ENCODE assay signal across 7 mouse cellular contexts in genomic region chr1:184731644-184732545, GRCm38 (mm10). TPM values are rescaled to one million over a fixed set of nuclear protein-coding genes. Genes with fewer than 3 reads are reported as not detected.
DNase-seq lines count a peak whose midpoint lies in the region; ATAC-seq and TF ChIP-seq lines count a peak whose summit lies in the region.

No protein-coding gene starts in this region.

- H3K9me3 ChIP-seq in ES-Bruce4 (replicated peaks; ENCODE audit: control insufficient read depth, insufficient read depth, low read length, poor library complexity, severe bottlenecking): no peaks in the 10 kb centered on the region
- H3K9me3 ChIP-seq in forebrain, embryonic 15.5 days: no peaks in the 10 kb centered on the region
- no peaks in the 10 kb centered on the region for H3K9me3 ChIP-seq in hindbrain, embryonic 11.5 days (ENCODE audit: control insufficient read depth, low read length)
- H3K9me3 ChIP-seq in midbrain, embryonic 16.5 days (replicated peaks; ENCODE audit: control insufficient read depth, low read length, poor library complexity, severe bottlenecking): no peaks in the 10 kb centered on the region

- H3K4me2 ChIP-seq in forebrain, embryonic 15.5 days (replicated peaks): peak overlapping the region; percentile 54
- peak overlapping the region; percentile 93 for H3K4me2 ChIP-seq in hindbrain, embryonic 11.5 days (replicated peaks; ENCODE audit: low read depth, low read length)
- peak overlapping the region; percentile 51 for H3K4me2 ChIP-seq in midbrain, embryonic 16.5 days (ENCODE audit: low read length)

- TF ChIP-seq CTCF in ES-Bruce4 (IDR thresholded peaks at IDR 0.05; ENCODE audit: low read depth, low read length): no peak
- no peak for TF ChIP-seq CTCF in thymus, adult 2 months (IDR thresholded peaks at IDR 0.05; ENCODE audit: borderline replicate concordance, control insufficient read depth, extremely low read depth, insufficient read depth, low read length, poor library complexity)

- H3K9ac ChIP-seq in ES-Bruce4 (ENCODE audit: low read depth, poor library complexity, severe bottlenecking): peak overlapping the region; percentile 77
- peak overlapping the region; percentile 32 for H3K9ac ChIP-seq in forebrain, embryonic 15.5 days (replicated peaks)
- peak overlapping the region; percentile 29; the same call in 1 of the 2 replicates for H3K9ac ChIP-seq in hindbrain, embryonic 11.5 days (ENCODE audit: low read depth, low read length)
- H3K9ac ChIP-seq in midbrain, embryonic 16.5 days (ENCODE audit: low read depth, low read length): peak overlapping the region; percentile 40; the same call in 1 of the 2 replicates

- TF ChIP-seq POLR2A in ES-Bruce4 (IDR thresholded peaks at IDR 0.05; ENCODE audit: insufficient read depth, low read length): no peak
- TF ChIP-seq POLR2A in thymus, adult 2 months (IDR thresholded peaks at IDR 0.05; ENCODE audit: control insufficient read depth, extremely low read depth, insufficient read depth, low read length, poor library complexity): no peak

- ATAC-seq in forebrain, embryonic 15.5 days (replicated peaks): peak; percentile 42
- ATAC-seq in hindbrain, embryonic 11.5 days (ENCODE audit: low FRiP score): peak; percentile 52
- ATAC-seq in midbrain, embryonic 16.5 days: peak; percentile 46; the same call in 1 of the 2 replicates

- H3K36me3 ChIP-seq in ES-Bruce4 (ENCODE audit: control insufficient read depth, insufficient read depth, low read length, poor library complexity, severe bottlenecking): no peaks in the 10 kb centered on the region
- H3K36me3 ChIP-seq in forebrain, embryonic 15.5 days: no peaks in the 10 kb centered on the region
- H3K36me3 ChIP-seq in hindbrain, embryonic 11.5 days (ENCODE audit: control insufficient read depth, insufficient read depth, low read length): no peaks in the 10 kb centered on the region
- H3K36me3 ChIP-seq in midbrain, embryonic 16.5 days (ENCODE audit: control insufficient read depth, insufficient read depth, low read length): no peaks in the 10 kb centered on the region
- no peaks in the 10 kb centered on the region for H3K36me3 ChIP-seq in thymus, adult 2 months (ENCODE audit: control insufficient read depth, insufficient read depth, low read length)

- peak overlapping the region; percentile 72 for H3K4me3 ChIP-seq in ES-Bruce4 (ENCODE audit: low read depth, low read length)
- H3K4me3 ChIP-seq in forebrain, embryonic 15.5 days: peak overlapping the region; percentile 36
- H3K4me3 ChIP-seq in hindbrain, embryonic 11.5 days (ENCODE audit: low read depth, low read length): peak overlapping the region; percentile 50
- H3K4me3 ChIP-seq in midbrain, embryonic 16.5 days (ENCODE audit: low read depth, low read length): peak overlapping the region; percentile 35
- H3K4me3 ChIP-seq in thymus, adult 2 months (ENCODE audit: control insufficient read depth, insufficient read depth, low read length): peak overlapping the region; percentile 67

- H3K27me3 ChIP-seq in ES-Bruce4 (ENCODE audit: control insufficient read depth, insufficient read depth, low read length, poor library complexity, severe bottlenecking): peaks cover 49% of the 10 kb centered on the region
- H3K27me3 ChIP-seq in forebrain, embryonic 15.5 days: peaks cover 68% of the 10 kb centered on the region
- peaks cover 85% of the 10 kb centered on the region for H3K27me3 ChIP-seq in hindbrain, embryonic 11.5 days (ENCODE audit: control insufficient read depth, insufficient read depth, low read length)
- H3K27me3 ChIP-seq in midbrain, embryonic 16.5 days (ENCODE audit: control insufficient read depth, insufficient read depth, low read depth, low read length): peaks cover 41% of the 10 kb centered on the region
- peaks cover 26% of the 10 kb centered on the region for H3K27me3 ChIP-seq in thymus, adult 2 months (ENCODE audit: control insufficient read depth, insufficient read depth, low read length)

- DNase-seq in ZHBTc4 (ENCODE audit: low read depth, low spot score) (peak; percentile 57), liver (peak; percentile 55)
- peak; percentile 68 for DNase-seq in hindbrain, embryonic 11.5 days (ENCODE audit: low spot score)
- peak; percentile 39 for DNase-seq in thymus, adult 2 months

- no peaks in the 10 kb centered on the region for H3K4me1 ChIP-seq in ES-Bruce4 (ENCODE audit: control insufficient read depth, insufficient read depth, low read length)
- peaks cover 30% of the 10 kb centered on the region for H3K4me1 ChIP-seq in forebrain, embryonic 15.5 days
- H3K4me1 ChIP-seq in hindbrain, embryonic 11.5 days (replicated peaks; ENCODE audit: control insufficient read depth, insufficient read depth, low read length): peaks cover 18% of the 10 kb centered on the region; the same call in 1 of the 2 replicates
- H3K4me1 ChIP-seq in midbrain, embryonic 16.5 days (ENCODE audit: control insufficient read depth, insufficient read depth, low read length): peaks cover 17% of the 10 kb centered on the region
- H3K4me1 ChIP-seq in thymus, adult 2 months (replicated peaks; ENCODE audit: control insufficient read depth, insufficient read depth, low read length): peaks cover 24% of the 10 kb centered on the region

- H3K27ac ChIP-seq in ES-Bruce4 (ENCODE audit: insufficient read depth, low read length): no peak overlapping the region
- no peak overlapping the region for H3K27ac ChIP-seq in forebrain, embryonic 15.5 days (replicated peaks)
- 0 out of 2 replicates have a peak overlapping the region, but pooled peaks have one; percentile 1 for H3K27ac ChIP-seq in hindbrain, embryonic 11.5 days (ENCODE audit: low read depth, low read length)
- H3K27ac ChIP-seq in midbrain, embryonic 16.5 days (ENCODE audit: low read length): no peak overlapping the region
- H3K27ac ChIP-seq in thymus, adult 2 months (ENCODE audit: control insufficient read depth, insufficient read depth, low read length): no peak overlapping the region

- under 1% methylated on average over 85 of the region's 85 CpGs for WGBS in forebrain, embryonic 15.5 days
- WGBS in hindbrain, embryonic 11.5 days: under 1% methylated on average over 78 of the region's 85 CpGs
- WGBS in midbrain, embryonic 16.5 days: under 1% methylated on average over 85 of the region's 85 CpGs
- 1% methylated on average over 85 of the region's 85 CpGs for WGBS in thymus, adult 2 months

- TF ChIP-seq EP300 in ES-Bruce4 (IDR thresholded peaks at IDR 0.05; ENCODE audit: insufficient read depth, low read depth, low read length): no peak

RNA-seq across cellular contexts. Expression of gene Hlx, which starts 0.5 kb away (rescaled TPM):
- polyA plus RNA-seq in ES-Bruce4 (2011; ENCODE audit: insufficient read depth, insufficient read length, low read depth, missing spikeins): 0.37 TPM in 1 of 2 replicates, not detected in the other
- 1.1 and 1.5 TPM in 2 replicates for polyA plus RNA-seq in forebrain, embryonic 15.5 days (2015; fragmentation: Nextera tagmentation; extraction: Ambion mirVana)
- polyA plus RNA-seq in hindbrain, embryonic 11.5 days (2014; fragmentation: Nextera tagmentation; extraction: Ambion mirVana): 3.9 and 4.1 TPM in 2 replicates
- 1.1 and 1.2 TPM in 2 replicates for polyA plus RNA-seq in midbrain, embryonic 16.5 days (2015; fragmentation: Nextera tagmentation; extraction: Ambion mirVana)
- polyA plus RNA-seq in thymus, adult 2 months (2012; rRNA removed): 15.5 and 18.4 TPM in 2 replicates
